Mouse (Mus musculus) lung, postnatal 36 days (tissue): ENCODE results near the gene Gm7356.
"Not testable (repeated sequence)": the region's sequence is repeated elsewhere in the genome, so short reads cannot be mapped to it uniquely, and the experiment has no call there.

Source experiments
- DNase-seq: peaks from one replicate; pipeline ENCODE4 v3.0.0; 2022; ENCODE audit warnings: mixed read lengths

The Gm7356 gene

GRCm38 (mm10) chr17:14003604-14004003, at the start of gene Gm7356:
Gm7356 (minus strand) TSS chr17:14003704.
- not testable (repeated sequence) for DNase-seq

GRCm38 (mm10) chr17:14041880-14042279, 38.4 kb upstream of the Gm7356 start:
- DNase-seq, result not testable (repeated sequence)

- DNase-seq, result not testable (repeated sequence)
These were observed 33.5 kb upstream of the Gm7356 start for GRCm38 (mm10) chr17:14037012-14037411.

GRCm38 (mm10) chr17:14036113-14036512, 32.6 kb upstream of the Gm7356 start:
- not testable (repeated sequence) for DNase-seq

- DNase-seq, result not testable (repeated sequence)
These were observed 10.1 kb downstream of the Gm7356 start for GRCm38 (mm10) chr17:13993425-13993824.

- DNase-seq, result no peak
These were observed 15.8 kb downstream of the Gm7356 start for GRCm38 (mm10) chr17:13987690-13988089.

- DNase-seq, result not testable (repeated sequence)
These were observed 32.7 kb downstream of the Gm7356 start for GRCm38 (mm10) chr17:13970796-13971195.

- not testable (repeated sequence) for DNase-seq
These were observed 33.6 kb downstream of the Gm7356 start for GRCm38 (mm10) chr17:13969917-13970316.

- DNase-seq, result not testable (repeated sequence)
These were observed 38.5 kb downstream of the Gm7356 start for GRCm38 (mm10) chr17:13965048-13965447.

GRCm38 (mm10) chr17:13962245-13962644, 41.3 kb downstream of the Gm7356 start:
- DNase-seq, result not testable (repeated sequence)

GRCm38 (mm10) chr17:13958129-13958528, 45.4 kb downstream of the Gm7356 start:
- not testable (repeated sequence) for DNase-seq

- DNase-seq, result not testable (repeated sequence)
These were observed 51.9 kb downstream of the Gm7356 start for GRCm38 (mm10) chr17:13951570-13951969.
